Mouse (Mus musculus): ENCODE data around the gene Mmp9.
A peak's percentile ranks its signal among the peaks of the same experiment; 100 is the strongest.

Mmp9 gene

GRCm38 (mm10) chr2:164940140-164940830 is at the start of gene Mmp9:
TSS of gene Mmp9 (plus strand) at chr2:164940780.
- no peak for DNase-seq (ENCODE audit: low spot score in 2 of 2)

DNA sequence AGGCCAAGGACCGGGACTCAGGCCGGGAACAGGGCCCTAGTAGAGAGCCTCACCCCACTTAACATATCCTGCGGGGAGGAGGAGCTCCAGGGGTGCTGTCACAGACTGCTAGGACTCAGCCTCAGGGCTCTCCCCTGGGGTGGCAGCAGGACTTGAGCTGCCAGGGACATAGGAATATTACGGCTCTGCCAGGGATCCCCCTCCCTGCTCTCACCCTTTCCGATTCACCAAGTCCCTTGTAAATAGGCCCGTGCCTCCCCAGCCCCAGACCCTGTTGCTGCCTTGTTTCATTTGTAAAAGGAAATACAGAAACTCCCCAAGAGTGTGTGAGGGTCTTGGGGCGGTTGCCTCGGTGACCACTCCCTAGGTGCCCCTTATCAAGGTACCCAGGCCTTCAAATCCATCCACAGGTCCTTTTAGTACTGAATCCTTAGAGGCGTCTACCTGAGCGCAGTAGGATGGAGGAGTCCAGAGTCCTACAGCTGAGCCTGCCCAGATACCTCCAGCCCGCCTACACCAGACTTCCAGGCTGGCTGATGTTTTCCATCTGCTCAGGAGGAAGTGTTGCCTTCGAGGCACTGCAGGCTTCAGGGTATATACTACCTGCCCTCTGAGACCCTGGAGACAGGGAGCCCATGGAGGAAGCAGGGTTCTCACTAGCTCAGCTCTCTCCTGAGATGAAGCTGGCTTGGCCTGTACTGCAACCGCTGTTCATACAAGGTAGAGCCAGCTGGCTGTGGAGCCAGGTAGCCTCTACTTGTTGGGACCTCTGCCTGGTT is 49.3 kb upstream of the Mmp9 start:
- no peak for DNase-seq (ENCODE audit: low spot score in 2 of 2)

DNA sequence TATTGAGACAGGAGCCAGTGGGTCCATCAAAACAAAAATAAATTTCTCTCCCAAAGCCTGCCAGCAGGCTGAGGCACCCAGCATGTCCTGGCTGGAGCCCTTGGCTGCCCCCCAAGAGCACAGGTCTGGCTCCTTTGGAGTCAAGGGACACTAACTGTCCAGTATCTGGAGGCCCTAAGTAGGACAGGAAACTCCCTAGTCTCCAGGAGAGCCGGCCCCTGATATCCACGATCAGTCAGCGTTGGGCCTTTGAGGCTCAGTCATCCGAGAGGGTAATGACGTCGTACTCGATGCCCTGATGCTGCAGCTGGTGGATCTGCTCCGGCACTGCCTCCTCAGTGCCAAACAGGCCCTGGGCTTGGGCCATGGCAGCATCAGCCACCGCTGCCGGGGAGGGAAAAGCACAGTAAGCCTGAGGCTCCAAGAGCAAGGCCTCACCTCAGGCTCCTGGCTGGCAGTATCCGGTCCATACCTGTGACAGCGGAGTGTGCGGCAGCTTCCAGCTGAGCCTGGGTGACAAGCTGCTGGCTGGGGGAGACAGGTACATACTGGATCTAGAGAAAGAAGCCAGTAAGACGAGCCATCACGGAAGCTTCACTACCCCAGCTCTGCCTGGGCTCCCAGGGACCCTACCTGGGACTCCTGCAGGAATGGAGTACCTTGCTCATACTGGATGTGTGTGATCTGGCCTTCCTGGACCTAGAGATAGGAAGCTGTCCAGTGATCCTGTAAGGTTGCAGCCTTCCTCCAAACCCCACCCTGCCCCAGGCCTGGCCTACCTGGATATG is 48.5 kb upstream of the Mmp9 start:
- DNase-seq (ENCODE audit: low spot score in 2 of 2) = no peak

DNA sequence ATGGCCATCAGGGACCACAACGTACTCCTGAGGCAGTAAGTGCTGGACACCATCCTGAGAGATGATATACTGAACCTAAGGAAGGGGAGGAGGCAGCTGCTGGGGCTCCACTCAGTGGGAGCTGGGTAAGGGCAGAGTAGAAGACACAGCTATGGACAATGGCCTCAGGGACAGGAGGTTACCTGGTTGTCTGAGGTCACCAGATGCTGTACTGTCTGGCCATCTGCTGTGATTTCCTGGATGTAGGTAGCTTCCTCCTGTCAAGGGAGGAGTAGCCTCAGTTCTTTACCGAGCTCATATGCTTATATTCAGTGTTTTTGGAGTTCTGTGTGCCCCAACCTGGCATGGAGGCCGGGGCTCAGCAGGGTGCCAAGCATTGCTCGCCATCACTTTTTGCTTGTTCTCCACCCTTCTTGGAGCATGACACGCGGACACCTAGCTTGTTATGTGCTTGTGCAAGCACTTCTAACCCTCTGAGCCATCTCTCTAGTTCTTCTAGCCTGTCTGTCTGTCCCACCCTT is 47.8 kb upstream of the Mmp9 start:
- DNase-seq (ENCODE audit: low spot score in 2 of 2) = no peak

DNA sequence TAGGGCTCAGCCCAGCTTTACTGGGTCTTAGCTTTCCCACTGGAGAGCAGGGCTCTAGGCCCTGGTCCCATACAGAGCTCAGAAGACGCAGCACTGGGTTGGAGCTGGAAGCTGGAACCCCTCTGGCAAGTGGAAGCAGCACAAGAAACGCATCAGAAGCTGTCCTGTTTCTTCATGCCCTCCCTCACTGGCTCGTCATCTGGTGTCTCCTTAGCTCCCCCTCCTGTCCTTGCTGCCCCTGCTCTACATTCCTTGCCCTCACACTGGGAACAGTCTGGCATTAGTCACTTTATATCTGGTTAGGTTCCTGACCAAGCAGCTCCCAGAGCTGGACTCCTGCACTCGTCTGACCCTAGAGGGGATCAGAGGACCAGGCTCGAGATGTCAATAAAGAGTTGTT is 46.5 kb upstream of the Mmp9 start:
- no peak for DNase-seq (ENCODE audit: low spot score in 2 of 2)

DNA sequence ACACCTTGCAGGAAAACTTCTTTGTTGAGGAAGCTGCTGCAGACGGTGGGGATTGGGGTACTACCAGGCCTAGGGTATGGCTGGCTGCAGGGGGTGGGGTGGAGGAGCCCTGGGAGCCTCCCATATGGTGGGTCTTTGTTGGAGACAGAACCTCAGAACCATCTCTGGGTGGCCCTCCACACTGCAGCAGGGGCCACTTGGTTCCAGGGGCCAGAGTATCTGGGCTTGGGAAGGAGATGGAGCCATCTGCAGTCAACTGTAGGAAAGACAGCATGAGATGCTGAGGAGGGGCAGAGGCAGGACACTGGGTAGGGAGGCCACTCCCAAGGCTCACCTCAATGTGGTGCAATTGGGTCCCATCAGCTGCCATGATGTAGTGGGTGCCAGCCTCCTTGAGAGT is 45.9 kb upstream of the Mmp9 start:
- DNase-seq (ENCODE audit: low spot score in 2 of 2) = no peak

- DNase-seq (ENCODE audit: low spot score in 2 of 2) = no peak
Observed at GRCm38 (mm10) chr2:164895885-164896284, 44.7 kb upstream of the Mmp9 start.

DNA sequence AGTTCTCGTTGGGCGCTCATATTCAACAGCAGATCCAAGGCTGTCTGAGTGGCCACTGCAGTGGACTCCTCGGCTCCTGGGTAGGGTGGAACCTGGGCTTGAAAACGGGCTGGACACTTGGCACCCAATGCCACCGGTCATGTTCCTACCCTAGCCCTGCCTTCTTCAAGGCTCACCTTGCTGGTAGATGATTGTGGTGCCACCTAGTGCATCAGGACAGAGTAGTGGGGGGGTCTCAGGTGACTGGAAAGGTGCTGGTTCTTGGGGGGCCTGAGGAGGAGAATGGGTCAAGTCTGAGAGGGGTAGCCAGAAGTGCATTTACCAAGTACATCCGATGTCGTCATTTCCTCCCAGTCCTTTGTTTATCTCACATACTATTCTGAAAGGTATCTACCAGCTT is 42.6 kb upstream of the Mmp9 start:
- no peak for DNase-seq (ENCODE audit: low spot score in 2 of 2)

DNA sequence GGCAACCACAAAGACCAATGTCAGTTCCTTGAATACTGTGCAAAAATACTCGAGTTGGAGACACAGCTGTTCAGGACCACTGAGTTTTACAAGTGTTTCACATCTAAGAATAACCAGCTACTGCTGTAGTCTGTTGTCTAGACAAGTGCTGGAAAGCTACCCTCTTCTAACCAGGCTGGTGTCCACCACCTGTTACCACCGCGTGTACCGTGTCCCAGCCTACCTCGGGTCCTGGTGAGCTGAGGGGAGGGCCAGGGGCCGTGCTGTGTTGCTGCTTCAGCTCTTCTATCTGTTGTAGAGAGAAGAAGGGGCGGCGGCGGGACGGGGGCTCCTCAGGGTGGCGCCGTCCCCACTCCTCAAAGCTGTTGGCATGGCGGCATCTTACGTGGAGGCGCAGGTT is 41.5 kb upstream of the Mmp9 start:
- no peak for DNase-seq (ENCODE audit: low spot score in 2 of 2)

DNA sequence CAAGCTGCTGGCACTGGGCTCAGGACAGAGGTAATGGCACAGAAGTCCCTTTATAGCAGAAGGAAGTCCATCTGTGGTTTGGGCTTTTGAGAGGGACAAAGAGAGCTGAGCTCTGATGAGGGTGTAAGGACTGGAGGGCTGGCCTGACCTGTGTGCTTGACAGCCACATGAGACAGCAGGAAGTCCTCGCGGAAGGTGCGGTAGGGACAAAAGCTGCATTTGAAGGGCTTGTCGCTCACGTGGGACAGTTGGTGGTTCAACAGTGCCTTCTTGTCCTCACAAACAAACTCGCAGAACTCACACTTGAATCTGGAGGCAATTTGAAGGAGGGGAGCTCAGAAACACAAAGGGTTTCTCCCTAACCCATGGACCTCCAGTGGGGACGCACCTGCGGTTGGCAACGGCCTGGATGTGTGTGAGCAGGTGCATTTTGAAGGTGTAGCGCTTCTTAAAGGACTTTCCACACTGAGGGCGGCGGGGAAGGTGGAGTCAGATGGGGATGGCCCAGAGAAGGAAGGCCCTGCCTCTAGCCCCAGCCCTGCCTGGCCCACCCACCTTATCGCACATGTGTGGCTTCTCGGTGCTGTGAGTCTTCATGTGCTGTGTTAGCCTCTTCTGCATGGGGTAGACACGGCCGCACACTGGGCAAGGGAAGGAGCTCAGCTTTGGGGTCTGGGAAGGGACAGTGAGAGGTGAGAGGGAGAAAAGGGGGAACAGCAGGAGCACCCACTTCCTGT is 40.7 kb upstream of the Mmp9 start:
- DNase-seq (ENCODE audit: low spot score in 2 of 2) = no peak

DNA sequence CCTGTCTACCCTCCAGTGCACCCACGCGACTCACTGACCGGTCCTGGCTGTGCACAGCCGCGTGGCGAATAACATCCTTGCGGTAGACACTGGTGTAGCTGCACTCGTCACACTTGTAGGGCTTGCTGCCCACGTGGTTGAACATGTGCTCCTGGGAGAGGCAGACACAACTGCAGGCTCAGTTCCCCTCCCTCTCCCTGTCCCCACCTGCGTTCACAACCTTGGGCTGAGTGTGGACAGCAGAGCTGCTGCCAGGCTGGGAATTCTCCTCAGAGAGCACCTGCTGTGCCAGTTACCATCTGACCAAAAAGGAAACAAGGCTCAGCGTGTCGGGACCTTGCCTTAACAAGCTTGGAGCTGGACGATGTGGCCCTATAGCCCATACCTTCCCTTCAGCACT is 39.2 kb upstream of the Mmp9 start:
- DNase-seq (ENCODE audit: low spot score in 2 of 2) = no peak

GRCm38 (mm10) chr2:164903496-164903895 is 37.1 kb upstream of the Mmp9 start:
- no peak for DNase-seq (ENCODE audit: low spot score in 2 of 2)

GRCm38 (mm10) chr2:164906071-164906470 is 34.5 kb upstream of the Mmp9 start:
- no peak for DNase-seq (ENCODE audit: low spot score in 2 of 2)

- no peak for DNase-seq (ENCODE audit: low spot score in 2 of 2)
Observed at GRCm38 (mm10) chr2:164907511-164907910, 33.1 kb upstream of the Mmp9 start.

- no peak for DNase-seq (ENCODE audit: low spot score in 2 of 2)
Observed at GRCm38 (mm10) chr2:164908011-164908410, 32.6 kb upstream of the Mmp9 start.

DNA sequence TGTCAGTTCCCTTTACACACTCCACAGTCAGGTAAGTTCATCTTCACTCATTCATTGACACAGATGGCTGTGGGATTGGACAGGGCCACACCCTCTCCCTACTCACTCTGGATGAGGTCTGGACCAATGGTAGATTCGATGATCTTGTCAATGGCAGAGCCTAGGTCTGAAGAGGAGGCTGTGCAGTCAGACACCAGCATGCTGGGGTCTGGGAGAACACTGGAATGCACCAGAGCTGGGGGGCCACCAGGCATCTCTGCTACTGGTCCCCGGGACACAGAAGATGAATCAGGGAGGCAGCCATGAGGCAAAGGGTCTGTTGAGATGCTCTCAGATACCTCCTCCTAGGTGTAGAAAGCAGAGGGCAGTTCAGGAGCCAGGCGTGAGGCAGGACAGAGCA is 31.5 kb upstream of the Mmp9 start:
- DNase-seq (ENCODE audit: low spot score in 2 of 2) = no peak

DNA sequence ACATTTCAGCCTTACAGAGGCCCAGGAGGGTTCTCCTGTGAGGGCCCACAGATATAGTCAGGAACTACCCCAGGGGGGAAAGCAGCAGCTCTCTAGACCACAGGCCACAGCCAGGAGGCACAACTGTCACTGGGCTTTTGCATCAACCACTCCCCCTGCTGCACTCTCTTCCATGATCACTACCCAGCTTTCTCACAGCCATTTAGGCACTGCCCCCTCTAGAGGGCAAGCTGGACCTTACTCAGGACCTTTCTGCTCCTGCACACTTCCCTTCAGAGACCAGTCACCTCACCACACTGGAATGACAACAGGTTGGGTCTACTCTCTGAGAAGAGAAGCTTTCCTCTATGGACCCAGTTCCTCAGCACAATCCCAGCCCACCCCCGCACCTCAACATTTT is 31.0 kb upstream of the Mmp9 start:
- no peak for DNase-seq (ENCODE audit: low spot score in 2 of 2)

DNA sequence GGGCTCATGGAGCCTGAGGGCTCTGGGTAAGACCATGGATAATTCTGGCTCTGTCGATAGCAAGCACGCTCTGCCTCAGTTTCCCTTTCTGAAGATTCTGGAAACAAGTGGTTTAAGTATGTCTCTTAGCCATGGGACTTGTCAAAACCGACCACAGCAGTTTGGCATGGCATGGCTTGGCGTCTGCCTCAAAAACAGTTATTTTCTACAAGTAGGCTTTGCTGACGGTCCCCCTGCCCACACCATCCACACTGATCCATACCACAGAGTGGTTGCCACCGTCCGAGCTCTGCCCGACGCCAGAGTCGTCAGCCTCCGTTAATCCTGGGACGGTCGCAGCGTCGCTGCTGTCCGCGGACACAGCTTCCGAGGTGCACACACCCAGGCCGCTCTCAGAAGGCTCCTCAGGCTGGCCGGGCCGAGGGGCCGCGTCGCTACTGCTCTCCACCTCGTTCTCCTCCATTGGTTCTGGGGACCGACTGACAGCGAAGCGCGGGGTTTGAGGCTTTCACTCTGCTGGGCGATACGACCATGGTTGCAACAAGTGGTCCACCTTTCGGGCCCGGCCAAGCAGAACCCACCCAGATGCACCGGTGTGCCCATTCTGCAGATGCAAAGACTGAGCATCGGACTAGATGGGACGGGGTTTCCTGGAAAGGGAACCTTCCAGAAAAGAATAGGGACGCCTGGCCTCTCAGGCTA is 30.1 kb upstream of the Mmp9 start:
- DNase-seq (ENCODE audit: low spot score in 2 of 2) = no peak

DNA sequence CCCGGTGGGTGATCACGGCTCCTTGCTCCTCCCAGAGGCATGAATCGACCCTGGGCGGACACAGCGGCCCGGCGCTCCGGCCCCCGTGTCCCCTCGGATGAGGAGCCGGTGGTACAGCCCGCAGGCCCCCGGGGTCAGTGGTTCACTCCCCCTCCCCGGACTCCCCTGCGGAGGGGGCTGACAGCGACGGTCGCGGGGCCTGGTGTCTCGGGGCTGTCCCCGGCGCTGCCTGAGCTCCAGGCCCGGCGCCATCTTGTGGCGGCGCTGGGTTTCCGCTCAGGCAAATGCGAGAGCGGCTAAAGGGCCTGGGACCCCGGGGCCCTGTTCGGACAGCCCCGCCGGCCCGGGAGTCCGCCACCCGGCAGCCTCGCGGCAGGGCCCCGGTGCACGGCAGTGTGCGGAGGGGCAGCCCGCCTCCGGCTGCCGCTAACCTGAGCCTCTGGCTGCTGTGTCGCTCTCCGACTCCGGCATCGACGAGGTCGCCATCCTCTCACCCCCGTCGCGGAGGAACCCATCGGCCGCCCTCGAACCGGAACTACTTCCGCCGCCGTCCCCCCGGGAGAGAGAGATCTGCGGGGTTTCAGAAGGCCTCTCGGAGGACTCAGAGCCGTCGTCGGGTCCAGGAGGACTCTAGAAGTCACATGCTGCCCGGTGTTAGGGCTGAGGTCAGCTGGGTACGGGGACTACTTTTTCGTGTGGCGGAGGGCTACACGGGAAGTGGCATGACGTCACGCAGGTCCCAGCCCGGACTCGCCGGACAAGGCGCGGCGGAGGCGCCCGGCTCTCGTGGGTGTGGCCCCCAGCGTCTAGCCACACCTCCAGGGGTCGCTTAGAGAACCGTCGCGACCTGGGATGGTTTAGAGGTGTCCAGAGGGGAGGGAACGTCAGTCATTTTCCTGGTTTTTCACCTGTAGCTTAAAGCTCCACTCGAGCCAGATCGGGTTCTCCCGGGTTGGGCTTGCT is 29.2 kb upstream of the Mmp9 start, which contains the start of gene Zfp335:
Zfp335 (minus strand) TSS at position 672 of the 963 bp plus-strand sequence.
- peak; percentile 88 to 96 for DNase-seq (ENCODE audit: low spot score in 2 of 2)

GRCm38 (mm10) chr2:164912151-164912550 is 28.4 kb upstream of the Mmp9 start:
- DNase-seq (ENCODE audit: low spot score in 2 of 2) = no peak

All from urinary bladder, adult 18-20 months (tissue).